ENCODE assay signal across 14 mouse cellular contexts in the genomic region with DNA sequence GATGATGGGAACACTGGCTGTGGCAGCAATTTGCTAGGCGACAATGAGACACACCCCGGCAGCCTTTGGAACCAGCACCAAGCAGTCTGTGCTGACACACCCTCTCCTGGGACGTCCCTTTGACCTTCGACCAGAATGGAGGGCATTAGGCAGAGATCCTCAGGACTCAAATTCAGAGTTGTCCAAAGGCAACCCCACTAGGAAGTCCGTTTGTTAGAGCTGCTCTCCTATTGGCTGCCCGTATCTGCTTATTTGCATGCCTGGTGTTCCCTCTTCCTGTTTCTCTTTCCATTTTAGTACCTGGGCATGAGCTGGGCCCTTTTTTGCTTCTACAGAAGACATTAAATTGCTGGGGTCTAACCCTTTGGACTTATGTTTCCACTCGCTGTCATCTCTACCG. TPM values are rescaled to one million over a fixed set of nuclear protein-coding genes. Genes with fewer than 3 reads are reported as not detected.
DNase-seq lines count a peak whose midpoint lies in the region; ATAC-seq and TF ChIP-seq lines count a peak whose summit lies in the region.
"Had no signal": no experiment of that assay in that cellular context is flagged by ENCODE, and none has a peak within 500 bp of the region (broad histone marks: within the 10 kb centered on the region; RNA-seq: fewer than 3 reads in every experiment).

No protein-coding gene starts in this region.

- no peak for DNase-seq in heart, postnatal 4 days
- DNase-seq in A20 (ENCODE audit: low read depth, low spot score) = peak; percentile 9
- no peak for DNase-seq in liver, postnatal 0 days
- no peak for DNase-seq in frontal cortex, postnatal 14 days (ENCODE audit: low spot score in 2 of 2)
- no peak for DNase-seq in cerebellum, postnatal 4 days (ENCODE audit: low spot score in 2 of 2)
- DNase-seq in frontal cortex, adult 2 months (ENCODE audit: extremely low spot score in 1 of 2, low spot score in 1 of 2) = no peak
- DNase-seq: adrenal gland, postnatal 14 days; heart, postnatal 14 days; thymus, postnatal 14 days had no signal

- peak overlapping the region; percentile 28 for H3K4me2 ChIP-seq in heart, embryonic 12.5 days
- H3K4me2 ChIP-seq in liver, postnatal 0 days (ENCODE audit: low read depth, low read length) = peak overlapping the region; percentile 24
- H3K4me2 ChIP-seq: limb, embryonic 13.5 days had no signal

- no peak for TF ChIP-seq EP300 in liver, postnatal 0 days (IDR thresholded peaks at IDR 0.05; ENCODE audit: low read depth)

- no peaks in the 10 kb centered on the region for H3K4me1 ChIP-seq in heart, embryonic 12.5 days (replicated peaks)
- H3K4me1 ChIP-seq in liver, postnatal 0 days (ENCODE audit: insufficient read depth) = no peaks in the 10 kb centered on the region
- H3K4me1 ChIP-seq: midbrain, embryonic 10.5 days had no signal

- no peak overlapping the region for H3K27ac ChIP-seq in heart, embryonic 12.5 days (ENCODE audit: poor library complexity, severe bottlenecking)
- no peak overlapping the region for H3K27ac ChIP-seq in liver, postnatal 0 days (ENCODE audit: low read depth)
- H3K27ac ChIP-seq: kidney, postnatal 0 days; limb, embryonic 13.5 days; midbrain, embryonic 10.5 days had no signal

- no peak for TF ChIP-seq CTCF in liver, postnatal 0 days (IDR thresholded peaks at IDR 0.05; ENCODE audit: low read depth)

- 61% methylated on average over 8 of the region's 8 CpGs for WGBS in heart, embryonic 12.5 days
- WGBS in liver, postnatal 0 days (ENCODE audit: insufficient replicate concordance) = 62% methylated on average over 8 of the region's 8 CpGs

- no peak overlapping the region for H3K9ac ChIP-seq in heart, embryonic 12.5 days
- H3K9ac ChIP-seq in liver, postnatal 0 days (replicated peaks) = no peak overlapping the region
- H3K9ac ChIP-seq: limb, embryonic 13.5 days had no signal

- H3K4me3 ChIP-seq in heart, embryonic 12.5 days = no peak overlapping the region
- H3K4me3 ChIP-seq in liver, postnatal 0 days (ENCODE audit: low read depth, low read length) = no peak overlapping the region
- H3K4me3 ChIP-seq: limb, embryonic 13.5 days; midbrain, embryonic 10.5 days had no signal

- no peaks in the 10 kb centered on the region for H3K27me3 ChIP-seq in heart, embryonic 12.5 days (replicated peaks)
- H3K27me3 ChIP-seq in liver, postnatal 0 days (ENCODE audit: insufficient read depth, low read length) = no peaks in the 10 kb centered on the region
- H3K27me3 ChIP-seq: limb, embryonic 13.5 days had no signal

- H3K36me3 ChIP-seq in heart, embryonic 12.5 days = no peaks in the 10 kb centered on the region
- no peaks in the 10 kb centered on the region for H3K36me3 ChIP-seq in liver, postnatal 0 days (replicated peaks; ENCODE audit: insufficient read depth, low read length)
- H3K36me3 ChIP-seq: limb, embryonic 13.5 days; midbrain, embryonic 10.5 days had no signal

- ATAC-seq in heart, embryonic 12.5 days (ENCODE audit: insufficient number of reproducible peaks, low FRiP score) = no peak
- peak; percentile 24 to 56; a peak in 2 of 4 replicates for ATAC-seq in hematopoietic stem cell, adult 5-6 weeks (replicated peaks in 1 of 2; ENCODE audit: insufficient read depth in 1 of 2, low FRiP score in 2 of 2, low TSS enrichment in 1 of 2, low read depth in 1 of 2, poor library complexity in 2 of 2, severe bottlenecking in 2 of 2)
- peak; percentile 67 for ATAC-seq in liver, postnatal 0 days

- H3K9me3 ChIP-seq in heart, embryonic 12.5 days (replicated peaks) = no peaks in the 10 kb centered on the region
- no peaks in the 10 kb centered on the region for H3K9me3 ChIP-seq in liver, postnatal 0 days (ENCODE audit: low read length)
- H3K9me3 ChIP-seq: limb, embryonic 13.5 days; midbrain, embryonic 10.5 days had no signal

RNA-seq across cellular contexts. Expression of a gene that starts 12.0 kb away (rescaled TPM):
- polyA plus RNA-seq in heart, embryonic 12.5 days (2016; fragmentation: Nextera tagmentation; extraction: Ambion mirVana) = 0.23 and 0.54 TPM in 2 replicates
- total RNA-seq in heart, postnatal 4 days (2021) = under 1 TPM; 0.19 to 0.23 TPM
- total RNA-seq in hematopoietic stem cell, adult 5-6 weeks (2017) = 0.84 and 1.0 TPM in 2 replicates
- 0.11 and 0.13 TPM in 2 replicates for polyA plus RNA-seq in liver, postnatal 0 days (2015; fragmentation: Nextera tagmentation; extraction: Ambion mirVana)
- polyA plus RNA-seq in frontal cortex, adult 2 months (2012; rRNA removed) = 5.5 and 6.7 TPM in 2 replicates
